Mouse (Mus musculus) hindbrain, postnatal 0 days (tissue): ENCODE measurements around the gene Rtn4rl1. TPM values are rescaled to one million over a fixed set of nuclear protein-coding genes. Genes with fewer than 3 reads are reported as not detected.

Experiments used
- ATAC-seq: fragments of 200-750 bp; cut with Nextera tagmentation; 2 replicates; pipeline ENCODE4 v1.8.0; 2017; ENCODE audit warnings: mild to moderate bottlenecking, moderate TSS enrichment, moderate library complexity
- DNase-seq: peaks from one replicate; pipeline ENCODE4 v3.0.0-alpha.2; 2015; ENCODE audit warnings: low spot score
- H3K27ac ChIP-seq: fragments of 300-500 bp; sonication (generic); 2 replicates; pipeline ENCODE4 v1.5.1; 2014; ENCODE audit warnings: mild to moderate bottlenecking
- H3K27me3 ChIP-seq: fragments of 300-500 bp; sonication (generic); 2 replicates; pipeline ENCODE4 v1.6.1; 2014; ENCODE audit warnings: low read length, mixed read lengths; ENCODE audit not compliant: insufficient read depth
- H3K36me3 ChIP-seq: fragments of 300-500 bp; sonication (generic); 2 replicates; pipeline ENCODE4 v1.6.1; 2014; ENCODE audit warnings: low read length, mixed read lengths; ENCODE audit not compliant: insufficient read depth
- H3K4me1 ChIP-seq: fragments of 300-500 bp; sonication (generic); 2 replicates; pipeline ENCODE4 v1.6.1; 2014; ENCODE audit warnings: antibody characterized with exemption, low read length, mixed read lengths; ENCODE audit not compliant: insufficient read depth
- H3K4me2 ChIP-seq: fragments of 300-500 bp; sonication (generic); 2 replicates; pipeline ENCODE4 v1.6.1; 2014; ENCODE audit warnings: low read depth, mild to moderate bottlenecking, low read length, moderate library complexity, mixed read lengths
- H3K4me3 ChIP-seq: fragments of 300-500 bp; sonication (generic); 2 replicates; pipeline ENCODE4 v1.5.1; 2014; ENCODE audit warnings: low read length
- H3K9ac ChIP-seq: fragments of 300-500 bp; sonication (generic); replicated peaks from 2 replicates; pipeline ENCODE4 v1.6.1; 2014; ENCODE audit warnings: mild to moderate bottlenecking, low read length, moderate library complexity, mixed read lengths
- H3K9me3 ChIP-seq: fragments of 300-500 bp; sonication (generic); 2 replicates; pipeline ENCODE4 v1.6.1; 2016; ENCODE audit warnings: low read length, mixed read lengths
- CTCF ChIP-seq: IDR thresholded peaks from 2 replicates; pipeline ENCODE4 v1.5.1; 2016; ENCODE audit warnings: antibody characterized with exemption, control low read depth, low read depth
- WGBS: fragments of 180-500 bp; shearing (Covaris S2); extraction: QIAGEN DNeasy Blood & Tissue Kit; methylation state at CpG from one replicate; pipeline ENCODE4 v1.1.7; 2014; 5-methylcytosine and 5-hydroxymethylcytosine counted together
- polyA plus RNA-seq: library from polyadenylated mRNA; unstranded; fragments of >200 nt; fragmentation: Nextera tagmentation; extraction: Ambion mirVana; gene quantifications from 2 replicates; pipeline ENCODE4 v1.2.1, GENCODE M21; 2015
- total RNA-seq: library from RNA; depleted of rRNA; stranded (reverse); fragments of >200 nt; gene quantifications from 2 replicates; pipeline ENCODE4 v1.2.3, GENCODE M21; 2014

Gene Rtn4rl1
- total and polyA plus RNA-seq, 2 experiments from 2014 or later = 10.7 to 13.4 TPM

DNA sequence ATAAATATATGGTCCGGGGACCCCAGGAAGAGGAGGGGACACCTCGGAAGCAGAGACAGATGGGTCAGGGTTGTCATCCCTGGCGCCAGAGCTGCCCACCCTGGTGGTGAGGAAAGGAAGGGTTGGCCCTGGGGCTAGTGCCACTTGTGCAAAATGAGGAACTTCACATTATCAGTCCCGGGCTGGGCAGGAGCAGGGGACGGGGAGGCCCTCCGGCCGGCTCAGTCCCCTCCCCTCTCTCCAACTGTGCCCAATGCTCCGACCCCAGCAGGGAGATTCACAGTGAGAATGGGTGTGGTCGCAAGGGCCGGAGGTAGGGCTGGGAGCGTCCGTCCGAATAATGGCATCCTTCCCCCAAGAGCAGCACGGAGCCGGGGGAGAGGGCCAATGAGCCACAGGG is 28.8 kb upstream of the Rtn4rl1 start:
- Histone ChIP-seq H3K9ac (no peak overlapping the region), H3K4me3 (no peak overlapping the region), H3K4me2 (no peak overlapping the region; the same call in 1 of the 2 replicates), H3K4me1 (peaks cover 13% of the 10 kb centered on the region; the same call in 1 of the 2 replicates), H3K36me3 (peaks cover 10% of the 10 kb centered on the region; the same call in 1 of the 2 replicates), H3K9me3 (no peaks in the 10 kb centered on the region), H3K27ac (no peak overlapping the region), H3K27me3 (peaks cover 49% of the 10 kb centered on the region)
- WGBS = 21% methylated on average over 15 of the region's 15 CpGs
- DNase-seq (no peak), ATAC-seq (no peak)
- peak; percentile 40 for TF ChIP-seq CTCF

DNA sequence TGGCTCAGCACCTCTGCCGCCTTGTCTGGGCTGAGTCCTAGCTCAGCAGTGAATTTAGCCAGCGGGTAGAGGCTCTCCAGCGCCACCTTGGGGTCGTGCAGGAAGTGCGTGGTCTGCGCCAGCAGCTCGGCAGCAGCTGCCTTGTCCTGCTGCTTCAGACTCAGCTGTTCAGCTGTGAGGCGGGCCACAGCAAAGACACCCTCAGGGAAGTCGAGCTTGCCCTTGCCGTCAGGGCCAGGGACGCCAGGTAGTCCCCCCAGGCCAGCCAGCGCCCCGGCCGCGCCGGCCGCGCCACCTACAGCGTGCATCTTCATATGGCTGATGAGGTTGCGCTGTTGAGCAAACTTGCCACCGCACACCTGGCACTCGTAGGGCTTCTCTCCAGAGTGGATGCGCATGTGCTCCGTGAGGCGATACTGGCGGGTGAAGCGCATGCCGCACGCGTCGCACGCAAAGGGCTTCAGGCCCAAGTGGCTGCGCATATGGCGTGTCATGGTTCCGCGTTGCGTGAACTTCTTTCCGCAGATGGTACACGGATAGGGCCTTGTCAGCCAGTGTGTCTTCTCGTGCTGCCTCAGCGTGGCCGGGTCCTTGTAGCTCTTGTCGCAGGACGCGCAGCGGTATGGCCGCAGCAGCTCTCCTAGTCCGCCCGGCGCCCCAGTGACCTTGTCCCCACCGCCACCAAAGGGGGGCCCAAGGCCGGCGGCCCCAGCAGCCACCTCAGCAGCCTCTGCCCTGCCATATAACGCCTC is 28.0 kb upstream of the Rtn4rl1 start:
- peak; percentile 68 for DNase-seq
- Histone ChIP-seq H3K27ac (no peak overlapping the region), H3K4me2 (peak overlapping the region; percentile 80), H3K9me3 (no peaks in the 10 kb centered on the region), H3K36me3 (peaks cover 7% of the 10 kb centered on the region; the same call in 1 of the 2 replicates), H3K27me3 (peaks cover 49% of the 10 kb centered on the region), H3K4me3 (peak overlapping the region; percentile 45), H3K9ac (no peak overlapping the region), H3K4me1 (peaks cover 13% of the 10 kb centered on the region; the same call in 1 of the 2 replicates)
- ATAC-seq = no peak
- whole genome bisulfite sequencing = 6% methylated on average over 53 of the region's 54 CpGs
- TF ChIP-seq CTCF = peak; percentile 73

DNA sequence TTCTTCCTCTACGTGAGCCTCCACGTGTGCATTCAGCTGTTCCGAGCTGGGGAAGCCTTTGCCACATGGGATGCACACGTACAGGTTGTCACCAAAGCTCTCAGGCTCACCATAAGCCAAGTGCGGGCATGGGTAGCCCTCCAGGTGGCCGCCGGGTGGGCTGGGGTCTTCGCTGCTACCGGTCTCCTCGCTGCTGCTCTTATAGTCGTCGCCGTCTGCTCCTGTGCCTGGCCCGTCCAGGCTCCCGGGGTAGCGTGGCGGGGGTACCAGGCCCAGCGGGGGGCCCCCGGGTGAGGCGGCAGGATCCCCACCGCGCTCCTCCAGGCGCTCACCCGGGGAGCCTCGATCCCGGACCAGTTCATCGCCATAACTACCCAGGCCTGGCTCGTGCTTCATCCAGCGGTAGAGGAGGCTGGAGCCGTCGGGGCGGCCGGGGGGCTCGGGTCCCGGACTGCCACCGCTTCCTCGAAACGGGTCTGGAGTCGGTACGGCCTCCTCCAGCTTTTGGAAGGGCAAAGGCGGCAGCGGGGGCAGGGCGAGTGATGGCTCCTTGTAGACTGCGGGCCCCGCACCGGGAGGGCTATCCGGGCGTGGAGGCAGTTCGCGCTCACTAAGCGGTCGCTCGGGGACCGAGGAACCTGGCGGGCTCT is 27.3 kb upstream of the Rtn4rl1 start:
- no peak for DNase-seq
- H3K4me1 ChIP-seq = peaks cover 13% of the 10 kb centered on the region; the same call in 1 of the 2 replicates

DNA sequence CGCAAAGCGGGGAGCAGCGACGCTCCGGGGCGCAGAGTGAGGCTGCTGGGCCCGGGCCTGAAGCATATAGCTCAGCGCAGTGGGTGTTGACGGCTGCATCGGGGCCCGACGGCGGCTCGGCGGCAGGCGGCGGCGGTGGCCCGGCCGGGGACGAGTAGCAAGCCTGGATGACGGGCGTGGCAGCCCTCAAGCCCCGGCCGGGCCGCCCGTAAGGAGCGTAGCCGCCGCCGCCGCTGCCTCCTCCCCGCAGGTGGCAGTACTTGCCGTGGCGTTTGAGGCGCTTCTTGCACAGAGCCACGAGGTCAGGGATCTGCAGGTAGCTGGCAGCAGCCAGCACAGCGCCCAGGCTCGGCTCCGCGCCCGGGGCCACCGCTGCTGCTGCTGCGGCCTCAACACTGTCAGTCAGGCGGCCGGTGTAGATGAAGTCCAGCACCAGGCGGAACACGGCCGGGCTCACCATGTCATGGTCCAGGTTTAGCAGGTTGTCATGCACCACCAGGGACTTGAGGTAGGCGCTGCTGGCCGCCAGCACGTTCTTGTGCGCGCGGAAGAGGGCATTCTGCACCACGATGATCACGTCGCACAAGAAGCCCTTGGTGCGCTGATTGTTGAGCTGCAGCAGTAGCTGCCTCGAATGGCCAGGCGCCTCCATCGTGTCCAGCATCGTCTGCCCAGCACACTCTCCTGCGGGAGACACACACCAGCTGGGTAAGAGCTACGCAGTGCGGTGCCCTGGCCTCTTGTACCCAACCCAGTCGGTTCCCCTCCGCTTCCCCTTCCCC is 26.5 kb upstream of the Rtn4rl1 start:
- Histone ChIP-seq H3K36me3 (peaks cover 7% of the 10 kb centered on the region; the same call in 1 of the 2 replicates), H3K4me1 (peaks cover 13% of the 10 kb centered on the region; the same call in 1 of the 2 replicates), H3K4me2 (peak overlapping the region; percentile 80), H3K4me3 (peak overlapping the region; percentile 45), H3K9ac (no peak overlapping the region), H3K27ac (no peak overlapping the region), H3K27me3 (peaks cover 49% of the 10 kb centered on the region), H3K9me3 (no peaks in the 10 kb centered on the region)
- no peak for TF ChIP-seq CTCF
- ATAC-seq (no peak), DNase-seq (peak; percentile 28)
- 8% methylated on average over 67 of the region's 68 CpGs for WGBS

More for the DNA sequence above, 27.3 kb upstream of the Rtn4rl1 start:
- TF ChIP-seq CTCF = no peak
- peak overlapping the region; percentile 80 for H3K4me2 ChIP-seq
- H3K9ac ChIP-seq = no peak overlapping the region
- H3K36me3 ChIP-seq = peaks cover 7% of the 10 kb centered on the region; the same call in 1 of the 2 replicates
- peak overlapping the region; percentile 45 for H3K4me3 ChIP-seq
- no peak for ATAC-seq
- H3K27ac ChIP-seq = no peak overlapping the region
- H3K9me3 ChIP-seq = no peaks in the 10 kb centered on the region
- H3K27me3 ChIP-seq = peaks cover 49% of the 10 kb centered on the region
- WGBS = 8% methylated on average over 51 of the region's 55 CpGs

DNA sequence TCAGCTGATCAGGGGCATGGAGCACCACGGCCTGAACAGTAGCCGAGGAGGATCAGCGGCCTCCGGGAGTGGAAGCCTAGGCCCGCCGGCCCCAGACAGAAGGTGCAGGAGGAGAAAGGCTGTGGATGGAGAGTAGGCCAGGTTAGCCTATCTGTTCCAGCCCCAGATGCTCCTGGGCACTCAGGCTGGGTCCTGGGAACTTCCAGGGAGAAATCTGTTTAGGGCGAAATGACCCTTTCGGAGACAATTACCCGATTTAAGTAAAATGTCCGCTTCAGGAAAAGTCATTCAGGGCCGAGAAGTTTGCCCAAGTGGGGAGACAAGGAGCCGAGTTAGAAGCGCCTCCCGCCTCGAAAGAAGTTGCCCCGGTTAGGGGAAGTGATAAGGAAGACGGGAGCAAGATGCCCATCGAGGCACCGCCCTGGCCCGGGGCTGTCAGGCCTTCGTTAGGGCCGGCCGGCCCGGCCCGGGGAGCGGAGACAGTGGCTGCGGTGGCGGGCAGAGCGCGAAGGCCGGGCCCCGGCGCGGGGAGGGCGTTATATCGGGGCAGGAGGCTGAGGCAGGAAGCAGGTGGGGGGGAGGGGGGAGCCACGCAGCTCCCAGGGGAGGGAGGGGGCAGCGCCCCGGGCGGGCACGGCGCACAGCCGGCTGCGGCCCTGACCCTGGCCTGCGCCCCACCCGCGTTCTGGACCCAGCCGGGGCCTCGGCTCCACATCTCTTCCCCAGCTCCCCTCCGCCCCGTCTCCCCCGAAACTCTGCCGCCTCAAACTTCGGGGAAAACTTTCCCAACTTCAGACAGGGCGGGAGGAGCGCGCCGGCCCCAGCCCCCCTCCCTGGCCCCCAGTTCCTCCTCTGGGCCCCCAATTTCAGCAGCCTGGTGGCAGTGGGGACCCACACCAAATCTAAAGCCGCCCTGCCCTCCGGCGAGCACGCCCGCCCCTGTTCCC is 25.7 kb upstream of the Rtn4rl1 start:
- Histone ChIP-seq H3K9ac (peak overlapping the region; percentile 50; the same call in 1 of the 2 replicates), H3K4me1 (peaks cover 16% of the 10 kb centered on the region; the same call in 1 of the 2 replicates), H3K9me3 (no peaks in the 10 kb centered on the region), H3K4me3 (peak overlapping the region; percentile 45), H3K27me3 (peaks cover 49% of the 10 kb centered on the region), H3K4me2 (peak overlapping the region; percentile 80), H3K36me3 (peaks cover 6% of the 10 kb centered on the region; the same call in 1 of the 2 replicates), H3K27ac (peak overlapping the region; percentile 26; the same call in 1 of the 2 replicates)
- DNase-seq (no peak), ATAC-seq (no peak)
- no peak for TF ChIP-seq CTCF
- WGBS = 14% methylated on average over 47 of the region's 63 CpGs
